Mouse (Mus musculus) layer of hippocampus, postnatal 14 days (tissue): Measurements from ENCODE around the gene Taf1b. TPM values are rescaled to one million over a fixed set of nuclear protein-coding genes. Genes with fewer than 3 reads are reported as not detected.

Source experiments
- DNase-seq, 2 experiments: peaks; one replicate each; pipeline ENCODE4 v3.0.0; 2021 to 2022; ENCODE audit warnings: low spot score in 2 of 2, mixed read lengths in 1 of 2
- total RNA-seq, 2 experiments: library from RNA; stranded (reverse); gene quantifications; 2 replicates each; pipeline ENCODE4 v1.2.3; 2021

Taf1b gene
- total RNA-seq, 2 experiments from 2014 or later: 28.3 to 31.7 TPM

- no peak for DNase-seq
Observed at GRCm38 (mm10) chr12:24547686-24548085, 49.5 kb downstream of the Taf1b start.

DNA sequence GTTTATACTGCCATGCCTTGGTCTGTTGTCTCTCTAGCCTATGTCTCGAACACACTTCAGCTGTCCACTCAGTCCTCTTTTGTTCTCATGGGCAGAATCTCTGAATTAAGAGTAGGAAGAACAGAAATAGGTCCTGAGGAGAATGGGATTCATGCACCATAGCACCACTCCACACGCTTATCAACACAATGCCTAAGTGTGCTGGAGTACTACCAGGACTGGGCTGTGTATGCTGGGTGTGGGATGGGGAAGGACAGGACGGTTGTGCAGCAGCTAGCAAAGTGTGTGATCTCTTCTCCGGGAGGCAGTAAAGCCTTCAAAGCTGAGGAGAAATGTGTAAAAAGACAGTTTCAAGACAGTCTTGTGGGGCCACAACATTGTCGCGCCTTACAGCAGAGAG lies 50.7 kb downstream of the Taf1b start:
- DNase-seq: no peak

DNA sequence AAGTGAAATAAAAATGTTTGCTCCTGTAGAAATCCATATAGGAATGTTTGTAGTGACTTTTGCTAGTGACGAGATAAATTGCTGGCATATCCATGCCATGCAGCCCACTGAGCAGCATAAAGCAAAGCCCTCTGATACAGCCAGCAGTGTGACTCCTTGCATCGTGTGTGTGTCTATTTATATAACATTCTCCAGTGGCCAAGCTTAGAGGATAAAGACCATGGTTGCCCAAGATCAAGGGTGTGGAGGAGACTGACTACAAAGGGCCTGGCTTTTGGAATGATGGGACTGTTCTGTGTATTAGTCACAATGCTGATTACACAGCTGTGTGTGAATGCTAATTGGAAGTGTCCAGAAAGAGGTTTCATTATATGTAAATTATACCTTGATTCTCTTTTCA lies 54.4 kb downstream of the Taf1b start:
- no peak for DNase-seq

GRCm38 (mm10) chr12:24555976-24556375 lies 57.8 kb downstream of the Taf1b start:
- DNase-seq: no peak

- no peak for DNase-seq
Observed at GRCm38 (mm10) chr12:24563395-24563960, 65.3 kb downstream of the Taf1b start.

GRCm38 (mm10) chr12:24565311-24565710 lies 67.2 kb downstream of the Taf1b start:
- no peak for DNase-seq

- DNase-seq: no peak
Observed at GRCm38 (mm10) chr12:24567606-24568005, 69.4 kb downstream of the Taf1b start.

DNA sequence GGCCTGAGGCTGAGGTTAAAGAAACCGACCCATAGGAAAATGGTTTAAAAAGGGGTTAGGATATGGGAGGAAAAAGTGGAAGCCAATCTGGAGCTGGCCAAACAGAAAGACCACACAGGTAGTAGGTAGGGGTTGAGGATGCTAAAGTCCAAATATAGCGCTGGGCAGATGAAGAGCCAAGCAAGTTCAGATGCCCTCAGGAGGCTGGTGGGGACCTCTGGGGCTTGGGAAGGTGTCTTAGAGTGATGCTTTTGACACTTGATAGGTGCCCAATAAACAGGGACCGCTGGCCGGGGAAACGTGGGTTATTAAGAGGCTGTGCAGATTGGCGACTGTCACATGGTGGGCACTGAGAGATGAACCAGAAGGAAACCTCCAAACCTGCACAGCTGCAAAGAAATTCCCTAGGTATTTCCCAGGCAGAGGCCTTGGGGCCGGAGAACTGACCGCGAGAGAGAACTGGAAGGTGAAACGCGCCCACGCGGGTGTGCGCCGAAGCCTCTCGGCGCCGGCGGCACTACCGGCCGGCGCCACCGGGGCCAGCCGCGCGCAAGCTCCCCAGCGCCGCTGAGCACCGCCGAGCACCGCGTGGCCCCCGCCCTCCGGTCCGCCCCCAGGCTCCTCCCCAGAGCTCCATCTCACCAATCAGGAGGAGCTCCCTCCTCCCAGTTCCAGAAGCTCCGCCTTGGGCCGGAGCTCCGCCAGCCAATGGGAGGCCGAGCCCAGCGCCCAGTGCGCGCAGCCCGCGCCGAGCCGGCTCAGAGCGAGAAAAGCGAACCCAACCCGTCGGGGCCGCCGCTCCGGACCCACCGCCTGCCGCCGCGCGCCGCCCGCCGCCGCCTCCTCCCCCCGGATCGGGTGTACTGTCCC lies 73.6 kb downstream of the Taf1b start, which contains the start of gene Grhl1:
Gene Grhl1 (plus strand): TSS at position 761 of the 870 bp plus-strand sequence.
- peak; percentile 86 to 94 for DNase-seq

DNA sequence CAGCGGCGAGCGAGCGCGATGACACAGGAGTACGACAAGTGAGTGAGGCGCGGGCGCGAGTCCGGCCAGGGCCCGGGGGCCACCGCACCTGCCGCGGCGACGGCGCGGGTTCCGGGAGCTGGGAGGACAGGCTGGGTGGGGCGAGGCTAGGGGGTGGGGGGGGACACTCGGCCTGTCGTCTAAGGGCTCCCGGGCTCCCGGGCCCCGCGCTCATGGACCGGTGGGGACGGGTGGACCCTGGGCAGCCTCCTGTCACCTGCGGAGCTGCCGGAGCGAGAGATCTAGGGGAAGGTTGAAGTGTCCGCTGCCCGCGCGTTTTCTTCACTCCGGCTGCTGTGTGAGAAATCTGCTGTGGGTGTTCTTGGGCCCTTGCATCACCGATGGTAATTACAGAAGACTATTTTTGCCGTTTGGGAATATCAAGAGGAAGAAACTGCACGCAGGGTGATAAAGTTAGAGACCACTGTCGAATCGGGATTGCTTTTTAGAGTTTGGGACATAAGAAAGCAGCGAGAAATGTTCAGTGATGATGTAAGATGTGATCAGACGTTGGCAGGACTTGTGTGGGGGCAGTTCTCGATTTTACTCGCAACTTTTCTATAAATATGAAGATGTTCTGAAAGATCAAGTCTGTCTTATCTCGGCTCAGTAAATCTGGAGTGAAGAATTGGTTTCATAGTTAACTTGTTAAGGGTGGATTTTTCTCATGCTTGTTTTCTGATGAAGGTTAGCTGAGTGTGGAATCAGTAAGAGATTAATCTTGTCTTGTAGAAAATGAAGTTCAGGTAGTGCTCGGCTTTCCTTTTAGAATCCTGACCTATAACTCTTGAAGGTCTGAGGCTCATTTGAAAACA lies 74.5 kb downstream of the Taf1b start:
- DNase-seq: no peak

DNA sequence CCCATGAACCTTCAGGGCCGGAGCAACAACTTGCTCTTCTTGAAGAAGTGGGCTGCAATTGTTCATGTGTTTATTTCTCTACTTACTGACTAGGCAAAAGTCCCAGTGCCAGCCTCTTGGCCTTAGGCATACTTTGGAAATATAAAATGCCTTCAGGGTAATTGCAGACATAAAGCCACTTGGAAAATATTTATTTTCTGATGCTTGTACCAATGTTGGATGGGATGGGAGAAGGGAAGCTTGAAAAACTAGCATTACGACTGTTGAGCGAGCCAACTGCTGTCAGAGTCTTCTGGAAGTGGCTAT lies 75.1 kb downstream of the Taf1b start:
- no peak for DNase-seq

DNA sequence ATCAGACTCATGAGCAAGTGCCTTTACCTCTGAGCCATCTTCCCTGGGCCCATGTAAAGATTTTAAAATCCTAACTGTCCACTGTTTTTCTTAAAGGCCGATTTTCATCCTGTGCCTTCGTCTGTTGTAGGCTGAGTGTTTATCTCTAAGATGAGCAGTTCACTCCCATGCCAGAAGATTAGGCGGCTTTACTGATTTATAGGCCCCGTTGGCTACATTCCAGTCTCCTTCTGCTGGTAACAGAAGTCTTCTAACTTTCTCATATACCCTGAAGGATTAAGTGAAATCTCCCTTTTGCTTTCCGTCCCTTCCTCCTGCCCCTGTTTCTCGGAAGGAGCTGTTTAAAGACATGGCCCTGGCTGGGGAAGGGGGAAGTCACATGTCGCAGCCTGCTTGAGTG lies 76.7 kb downstream of the Taf1b start:
- no peak for DNase-seq

GRCm38 (mm10) chr12:24580452-24580851 lies 82.3 kb downstream of the Taf1b start:
- DNase-seq: no peak

DNA sequence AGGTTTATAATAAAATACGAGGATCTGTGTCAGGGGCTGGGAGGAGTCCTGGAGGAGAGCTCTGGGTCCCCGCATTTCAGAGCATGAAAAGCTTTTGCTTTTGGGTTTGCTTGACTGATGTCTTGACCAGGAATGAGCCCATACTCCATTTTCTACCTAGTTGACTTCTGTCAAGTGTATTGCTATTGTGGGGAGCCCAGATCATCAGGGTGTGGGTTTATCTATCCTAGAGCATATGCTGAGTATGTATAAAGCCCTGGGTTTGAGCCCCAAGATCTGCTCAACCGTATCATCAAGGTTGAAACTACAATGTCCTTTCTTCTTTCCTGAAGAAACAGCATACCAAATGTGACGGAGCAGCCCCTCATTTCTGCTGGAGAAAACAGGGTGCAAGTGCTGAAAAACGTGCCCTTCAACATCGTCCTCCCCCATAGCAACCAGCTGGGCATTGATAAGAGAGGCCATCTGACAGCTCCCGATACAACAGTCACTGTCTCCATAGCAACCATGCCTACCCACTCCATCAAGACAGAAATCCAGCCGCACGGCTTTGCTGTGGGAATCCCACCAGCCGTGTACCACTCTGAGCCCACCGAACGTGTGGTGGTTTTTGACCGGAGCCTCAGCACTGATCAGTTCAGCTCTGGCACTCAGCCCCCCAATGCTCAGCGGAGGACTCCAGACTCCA lies 83.0 kb downstream of the Taf1b start:
- peak; percentile 51 to 79 for DNase-seq

DNA sequence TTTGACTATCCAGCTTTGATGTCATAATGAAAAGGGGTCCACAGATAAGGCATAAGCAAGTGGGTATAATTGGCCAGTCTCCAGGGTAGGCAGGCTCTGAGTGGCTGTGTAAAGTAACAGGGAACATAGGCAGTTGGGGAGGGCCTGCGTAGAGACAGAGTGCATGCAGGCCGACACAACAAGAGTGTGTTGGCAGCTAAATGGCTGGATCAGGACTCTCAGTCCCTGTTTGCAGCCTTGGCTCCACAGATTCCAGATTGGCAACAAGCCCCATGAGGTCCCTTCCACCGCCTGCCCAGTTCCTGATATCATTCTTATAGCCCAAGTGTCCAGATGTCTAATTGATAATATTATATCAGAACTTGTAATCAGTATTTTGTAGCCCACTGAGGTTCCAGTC lies 85.5 kb downstream of the Taf1b start:
- no peak for DNase-seq

DNA sequence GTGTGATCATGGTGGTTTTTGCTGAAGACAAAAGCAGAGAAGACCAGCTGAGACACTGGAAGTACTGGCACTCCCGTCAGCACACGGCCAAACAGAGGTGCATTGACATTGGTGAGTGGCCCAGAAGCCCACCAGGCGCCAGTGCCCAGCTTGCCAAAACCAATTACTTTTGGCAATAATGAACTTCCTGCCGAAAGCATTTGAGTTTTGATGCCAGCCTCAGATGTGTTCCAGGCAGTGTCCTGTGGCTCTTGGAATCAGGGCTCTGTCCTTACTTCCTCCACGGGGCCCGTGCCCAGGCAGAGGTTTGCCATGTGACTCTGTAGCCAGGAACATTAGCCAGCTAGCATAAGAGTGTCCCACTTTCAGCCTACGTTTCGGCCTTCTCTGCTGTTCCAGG lies 86.7 kb downstream of the Taf1b start:
- peak; percentile 52 to 79 for DNase-seq

DNA sequence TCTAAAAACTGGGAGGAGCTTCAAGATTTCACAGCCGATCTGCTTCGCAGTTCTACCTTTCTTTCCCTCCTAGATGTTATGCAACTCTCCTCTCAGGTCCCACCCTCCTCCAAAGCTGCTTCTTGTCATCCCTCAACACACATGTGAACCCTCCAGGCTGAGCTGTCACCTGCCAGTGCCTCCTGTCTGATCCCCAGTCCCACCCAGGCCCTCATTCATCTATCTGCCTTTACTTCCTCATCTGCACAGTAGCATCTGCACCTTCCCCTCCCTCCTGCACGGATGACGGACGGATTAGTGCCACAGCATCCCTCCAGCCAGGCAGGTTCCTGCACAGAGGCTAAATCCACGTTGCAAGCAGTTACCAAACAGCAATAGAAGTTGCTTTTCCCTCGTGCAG lies 88.0 kb downstream of the Taf1b start:
- no peak for DNase-seq

DNA sequence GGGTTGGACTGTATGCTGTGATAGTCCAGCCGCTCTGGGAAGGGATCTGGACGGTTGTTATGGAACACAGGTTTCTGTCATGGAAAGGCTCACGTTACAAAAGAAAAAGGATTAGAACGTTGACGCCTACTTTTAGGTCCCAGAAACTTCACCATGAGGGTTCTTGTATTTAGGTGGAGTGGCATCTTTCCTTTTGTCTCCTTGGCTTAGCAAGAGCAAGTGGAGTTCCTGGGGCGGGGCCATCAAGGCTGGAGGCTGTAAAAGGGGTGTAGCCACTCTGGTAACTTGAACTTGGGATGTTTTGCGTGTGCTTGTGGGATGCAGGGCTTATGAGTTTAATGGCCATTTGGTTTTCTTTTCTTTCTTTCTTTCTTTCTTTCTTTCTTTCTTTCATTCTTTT lies 92.2 kb downstream of the Taf1b start:
- no peak for DNase-seq

- no peak for DNase-seq
Observed at GRCm38 (mm10) chr12:24592055-24592454, 93.9 kb downstream of the Taf1b start.

- DNase-seq: peak in 1 of 2 experiments; percentile 41
Observed at GRCm38 (mm10) chr12:24592956-24593672, 95.0 kb downstream of the Taf1b start.

DNA sequence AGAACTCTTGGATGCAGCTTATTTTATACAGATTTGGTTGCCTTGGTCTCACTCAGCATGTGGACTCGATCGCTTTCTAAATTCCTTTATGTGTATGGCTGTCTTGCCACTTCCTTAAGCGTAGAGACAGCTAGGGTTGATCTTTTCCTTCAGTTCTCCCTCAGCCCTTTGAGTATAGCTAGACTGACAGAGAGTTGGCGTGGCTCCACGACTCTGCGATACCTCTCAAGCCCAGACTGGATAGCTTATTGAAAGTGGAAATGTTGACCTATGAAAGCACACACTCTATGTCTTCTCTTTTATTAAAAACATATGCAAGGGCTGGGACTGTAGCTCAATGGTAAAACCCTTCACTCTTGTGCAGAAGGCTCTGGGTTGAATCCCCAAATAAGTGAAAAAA lies 99.2 kb downstream of the Taf1b start:
- no peak for DNase-seq
